Mouse (Mus musculus) adrenal gland, postnatal 0 days (tissue): ENCODE data around the gene Atp9a. TPM values are rescaled to one million over a fixed set of nuclear protein-coding genes. Genes with fewer than 3 reads are reported as not detected.

ENCODE experiments used
- microRNA-seq: library from miRNA; unstranded; fragments of <30 nt; microRNA quantifications from one replicate; pipeline ENCODE4, GENCODE M21; 2016; ENCODE audit warnings: borderline replicate concordance; ENCODE audit not compliant: insufficient number of aligned reads
- polyA plus RNA-seq: library from polyadenylated mRNA; unstranded; fragments of >200 nt; fragmentation: Nextera tagmentation; extraction: Ambion mirVana; gene quantifications from 2 replicates; pipeline ENCODE4 v1.2.1, GENCODE M21; 2015

Gene Atp9a
- polyA plus RNA-seq: 26.8 and 35.5 TPM in 2 replicates

DNA sequence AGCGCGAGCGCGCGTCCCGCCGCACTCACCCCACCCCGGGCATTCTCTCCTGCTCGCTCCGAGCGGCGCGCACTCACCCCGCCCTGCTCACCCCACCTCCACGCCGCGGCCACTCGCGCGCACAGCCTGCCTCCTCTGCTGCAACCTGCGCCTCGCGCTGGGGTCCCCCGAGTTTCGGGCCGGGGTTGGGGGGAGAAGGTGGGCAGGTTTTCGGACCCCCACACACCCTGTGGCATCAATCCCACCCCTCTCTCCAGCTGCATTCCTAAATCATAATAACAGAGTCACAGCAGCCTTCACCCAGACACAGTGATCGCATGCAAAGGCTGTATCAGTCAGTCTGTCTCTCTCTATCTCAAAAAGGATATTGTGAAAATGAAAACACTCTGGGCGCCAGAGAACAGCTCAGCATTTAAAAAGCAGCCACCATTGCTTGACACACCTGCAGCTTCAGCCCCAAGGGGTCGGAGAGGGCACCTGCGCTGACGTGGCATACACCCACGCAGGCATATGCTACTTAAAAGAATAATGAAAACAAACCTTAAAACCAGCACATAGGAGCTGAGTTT is at the start of gene Atp9a:
Gene Atp9a, minus strand, starts transcription at position 351 of the 569 bp plus-strand sequence.

GRCm38 (mm10) chr2:168767582-168767981 is 25.4 kb upstream of the Atp9a start, which contains the start of gene Sall4:
Sall4 (minus strand) TSS chr2:168767943.

DNA sequence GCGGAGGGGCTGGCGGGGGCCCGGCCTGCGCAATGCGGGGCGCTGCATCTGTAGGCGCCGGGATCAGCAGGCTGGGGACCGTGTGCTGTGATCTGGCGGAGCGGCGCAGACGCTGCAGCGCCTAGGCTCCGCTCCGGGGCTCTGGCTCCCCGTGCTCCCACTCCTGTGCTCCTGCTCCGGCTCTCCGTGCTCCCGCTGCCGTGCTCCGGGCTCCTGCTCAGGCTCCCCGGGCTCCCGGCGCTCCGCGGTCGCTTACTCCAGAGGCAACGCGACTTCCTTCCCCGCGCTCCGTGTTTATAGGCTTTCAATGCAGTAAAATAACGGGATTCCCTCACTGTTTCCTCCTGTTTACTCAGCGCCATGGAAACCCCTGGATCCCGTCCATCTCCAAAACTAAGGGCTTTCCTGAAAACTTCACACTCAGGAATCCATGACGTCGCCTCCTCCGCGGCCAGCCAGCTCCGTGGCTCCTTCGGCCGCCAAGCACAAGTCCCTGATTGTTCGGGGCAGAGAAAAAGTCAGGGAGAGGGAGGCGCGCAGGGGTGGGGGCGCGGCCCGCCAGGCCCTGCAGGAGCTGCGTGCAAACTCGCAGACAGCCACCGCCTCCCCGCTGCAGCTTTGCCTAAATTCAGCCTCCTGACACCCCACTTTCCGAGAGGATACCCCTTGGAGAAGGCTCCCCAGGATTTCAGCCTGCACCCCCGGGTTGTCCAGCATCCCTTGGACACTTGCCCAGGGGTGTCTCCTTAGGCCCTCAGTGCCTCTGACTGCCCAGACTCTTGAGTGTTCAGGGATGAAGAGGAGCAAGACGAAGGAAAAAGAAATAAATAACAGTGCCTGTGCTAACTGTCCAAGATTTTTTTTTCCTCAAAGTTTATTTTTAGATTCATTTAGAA is 140.5 kb downstream of the Atp9a start, which contains the start of gene Nfatc2:
Gene Nfatc2, minus strand, starts transcription at position 167 of the 896 bp plus-strand sequence.

Small RNA genes lying within 50 kb of the gene (microRNA-seq; reads per million reads assigned to microRNA genes)
- 1.1 reads per million for gene Mir7004

Other genes with a start within 250 kb of the Atp9a start
- 1.4 and 1.7 TPM in 2 replicates for gene Nfatc2, start 140.8 kb downstream of the Atp9a start, polyA plus RNA-seq
- 0.06 and 0.55 TPM in 2 replicates for gene Sall4, start 25.5 kb upstream of the Atp9a start, polyA plus RNA-seq
- gene Zfp64, start 213.2 kb upstream of the Atp9a start, polyA plus RNA-seq: 19.4 and 25.4 TPM in 2 replicates